Mouse (Mus musculus) lung, postnatal 36 days (tissue): ENCODE results near the gene Cabp1.
A peak's percentile ranks its signal among the peaks of the same experiment; 100 is the strongest.
"Not testable (repeated sequence)": the region's sequence is repeated elsewhere in the genome, so short reads cannot be mapped to it uniquely, and the experiment has no call there.

Experiments
- DNase-seq: peaks from one replicate; pipeline ENCODE4 v3.0.0; 2022; ENCODE audit warnings: mixed read lengths

The Cabp1 gene

GRCm38 (mm10) chr5:115149675-115150459 is 44.3 kb downstream of the Cabp1 start:
- DNase-seq: no peak

- DNase-seq: not testable (repeated sequence)
These were observed 45.3 kb downstream of the Cabp1 start for GRCm38 (mm10) chr5:115148872-115149271.

GRCm38 (mm10) chr5:115148378-115148777 is 45.8 kb downstream of the Cabp1 start:
- no peak for DNase-seq

- DNase-seq: no peak
These were observed 46.8 kb downstream of the Cabp1 start for GRCm38 (mm10) chr5:115147388-115147787.

- no peak for DNase-seq
These were observed 47.4 kb downstream of the Cabp1 start for GRCm38 (mm10) chr5:115146747-115147130.

- DNase-seq: no peak
These were observed 48.0 kb downstream of the Cabp1 start for GRCm38 (mm10) chr5:115145976-115146746.

GRCm38 (mm10) chr5:115145253-115145968 is 48.8 kb downstream of the Cabp1 start:
- DNase-seq: peak; percentile 49

GRCm38 (mm10) chr5:115144471-115144870 is 49.7 kb downstream of the Cabp1 start:
- DNase-seq: no peak

- DNase-seq: no peak
These were observed 50.6 kb downstream of the Cabp1 start for GRCm38 (mm10) chr5:115143552-115143951.

- no peak for DNase-seq
These were observed 51.9 kb downstream of the Cabp1 start for GRCm38 (mm10) chr5:115142166-115142697.

GRCm38 (mm10) chr5:115140726-115141125 is 53.5 kb downstream of the Cabp1 start:
- DNase-seq: no peak

- no peak for DNase-seq
These were observed 55.1 kb downstream of the Cabp1 start for GRCm38 (mm10) chr5:115139124-115139523.

GRCm38 (mm10) chr5:115134234-115135165 is 59.7 kb downstream of the Cabp1 start, which contains the start of gene Unc119b:
Gene Unc119b, minus strand, starts transcription at chr5:115134975.
- DNase-seq: peak; percentile 89

- no peak for DNase-seq
These were observed 60.7 kb downstream of the Cabp1 start for GRCm38 (mm10) chr5:115133358-115134066.

- no peak for DNase-seq
These were observed 61.7 kb downstream of the Cabp1 start for GRCm38 (mm10) chr5:115132465-115132864.

- no peak for DNase-seq
These were observed 64.9 kb downstream of the Cabp1 start for GRCm38 (mm10) chr5:115129328-115129727.

- no peak for DNase-seq
These were observed 66.6 kb downstream of the Cabp1 start for GRCm38 (mm10) chr5:115127421-115128179.

- DNase-seq: no peak
These were observed 67.4 kb downstream of the Cabp1 start for GRCm38 (mm10) chr5:115126578-115127312.

GRCm38 (mm10) chr5:115125211-115125871 is 68.8 kb downstream of the Cabp1 start:
- peak; percentile 92 for DNase-seq
